11 mouse cellular contexts compared by ENCODE assay signal in genomic region chr13:78162149-78162548, GRCm38 (mm10). TPM values are rescaled to one million over a fixed set of nuclear protein-coding genes. Genes with fewer than 3 reads are reported as not detected.
DNase-seq lines count a peak whose midpoint lies in the region; ATAC-seq and TF ChIP-seq lines count a peak whose summit lies in the region.
"Had no signal": no experiment of that assay in that cellular context is flagged by ENCODE, and none has a peak within 500 bp of the region (broad histone marks: within the 10 kb centered on the region; RNA-seq: fewer than 3 reads in every experiment).

No protein-coding gene starts in this region.

- DNase-seq in MEL (ENCODE audit: low read depth, low spot score): peak; percentile 18
- no peak for DNase-seq in gastrocnemius, postnatal 25 days
- DNase-seq in frontal cortex, postnatal 25 days (ENCODE audit: low spot score in 2 of 2): no peak
- no peak for DNase-seq in left cerebral cortex, adult 11 months (ENCODE audit: low spot score)
- DNase-seq: kidney, adult 8-10 months; lung, embryonic 14.5 days had no signal

- H3K27ac ChIP-seq in MEL (ENCODE audit: control insufficient read depth, low read depth, low read length): no peak overlapping the region
- no peak overlapping the region for H3K27ac ChIP-seq in hindbrain, embryonic 12.5 days
- peak overlapping the region; percentile 16; the same call in 1 of the 2 replicates for H3K27ac ChIP-seq in midbrain, embryonic 15.5 days
- H3K27ac ChIP-seq: embryonic facial prominence, embryonic 15.5 days had no signal

- no peak overlapping the region for H3K9ac ChIP-seq in MEL (ENCODE audit: control insufficient read depth, low read depth, low read length, poor library complexity, severe bottlenecking)
- no peak overlapping the region for H3K9ac ChIP-seq in hindbrain, embryonic 12.5 days
- H3K9ac ChIP-seq in midbrain, embryonic 15.5 days: no peak overlapping the region
- H3K9ac ChIP-seq: lung, embryonic 14.5 days had no signal

- no peak for TF ChIP-seq CTCF in MEL (IDR thresholded peaks at IDR 0.05 in 2 of 3, conservative IDR thresholded peaks at IDR 0.05 in 1 of 3; ENCODE audit: control insufficient read depth in 1 of 3, insufficient read depth in 1 of 3, low read depth in 2 of 3, low read length in 3 of 3, poor library complexity in 1 of 3, severe bottlenecking in 1 of 3)

- H3K4me2 ChIP-seq in hindbrain, embryonic 12.5 days (replicated peaks): no peak overlapping the region
- peak overlapping the region; percentile 5; the same call in 1 of the 2 replicates for H3K4me2 ChIP-seq in midbrain, embryonic 15.5 days

- H3K36me3 ChIP-seq in MEL (ENCODE audit: control insufficient read depth in 1 of 2, insufficient read depth in 2 of 2, low read length in 2 of 2): no peaks in the 10 kb centered on the region
- H3K36me3 ChIP-seq in hindbrain, embryonic 12.5 days: no peaks in the 10 kb centered on the region
- H3K36me3 ChIP-seq in midbrain, embryonic 15.5 days (replicated peaks): no peaks in the 10 kb centered on the region
- H3K36me3 ChIP-seq: embryonic facial prominence, embryonic 15.5 days had no signal

- WGBS in hindbrain, embryonic 12.5 days: 22% methylated on average over 2 of the region's 2 CpGs
- WGBS in midbrain, embryonic 15.5 days: 31% methylated on average over 2 of the region's 2 CpGs

- no peak overlapping the region for H3K4me3 ChIP-seq in MEL (ENCODE audit: control insufficient read depth in 1 of 2, insufficient read depth in 1 of 2, low read depth in 2 of 2, low read length in 2 of 2)
- no peak overlapping the region for H3K4me3 ChIP-seq in hindbrain, embryonic 12.5 days
- H3K4me3 ChIP-seq in midbrain, embryonic 15.5 days: no peak overlapping the region

- no peak for TF ChIP-seq EP300 in MEL (IDR thresholded peaks at IDR 0.05; ENCODE audit: low read depth in 1 of 2, low read length in 2 of 2)

- ATAC-seq in common myeloid progenitor, adult 5-6 weeks (replicated peaks; ENCODE audit: low read depth, poor library complexity, severe bottlenecking): peak; percentile 24; the same call in 1 of the 2 replicates
- peak; percentile 71 for ATAC-seq in hindbrain, embryonic 12.5 days (ENCODE audit: low FRiP score)
- peak; percentile 86 for ATAC-seq in midbrain, embryonic 15.5 days (replicated peaks)
- no peak for ATAC-seq in erythroblast, adult 5-6 weeks (replicated peaks; ENCODE audit: low FRiP score, poor library complexity, severe bottlenecking)

- no peaks in the 10 kb centered on the region for H3K9me3 ChIP-seq in MEL (replicated peaks; ENCODE audit: insufficient read depth, low read length)
- no peaks in the 10 kb centered on the region for H3K9me3 ChIP-seq in hindbrain, embryonic 12.5 days (replicated peaks)
- no peaks in the 10 kb centered on the region for H3K9me3 ChIP-seq in midbrain, embryonic 15.5 days
- H3K9me3 ChIP-seq: embryonic facial prominence, embryonic 15.5 days had no signal

- no peaks in the 10 kb centered on the region; the same call in 1 of the 2 replicates for H3K79me2 ChIP-seq in MEL (ENCODE audit: control insufficient read depth, insufficient read depth, low read length, poor library complexity)

- H3K4me1 ChIP-seq in MEL (ENCODE audit: control insufficient read depth in 1 of 2, insufficient read depth in 2 of 2, low read length in 2 of 2): no peaks in the 10 kb centered on the region
- peaks cover 10% of the 10 kb centered on the region for H3K4me1 ChIP-seq in hindbrain, embryonic 12.5 days
- peaks cover 12% of the 10 kb centered on the region for H3K4me1 ChIP-seq in midbrain, embryonic 15.5 days

- no peak for TF ChIP-seq POLR2A in MEL (IDR thresholded peaks at IDR 0.05; ENCODE audit: control insufficient read depth in 1 of 2, insufficient read depth in 1 of 2, low read depth in 1 of 2, low read length in 2 of 2, poor library complexity in 1 of 2)

- no peak for TF ChIP-seq RAD21 in MEL (IDR thresholded peaks at IDR 0.05; ENCODE audit: low read depth, low read length)

- no peaks in the 10 kb centered on the region for H3K27me3 ChIP-seq in MEL (ENCODE audit: control insufficient read depth in 1 of 2, insufficient read depth in 2 of 2, low read length in 2 of 2)
- peaks cover 10% of the 10 kb centered on the region; the same call in 1 of the 2 replicates for H3K27me3 ChIP-seq in hindbrain, embryonic 12.5 days
- H3K27me3 ChIP-seq in midbrain, embryonic 15.5 days (replicated peaks): peaks cover 20% of the 10 kb centered on the region

TF ChIP-seq in MEL, 35 proteins besides CTCF, POLR2A, EP300 and RAD21:
- TF ChIP-seq SMC3 (IDR thresholded peaks at IDR 0.05; ENCODE audit: low read depth, low read length) (no peak), JUND (IDR thresholded peaks at IDR 0.05; ENCODE audit: low read depth, low read length) (no peak), RCOR1 (IDR thresholded peaks at IDR 0.05; ENCODE audit: low read depth, low read length) (no peak), CHD1 (IDR thresholded peaks at IDR 0.05; ENCODE audit: low read depth, low read length) (no peak), ZC3H11A (IDR thresholded peaks at IDR 0.05; ENCODE audit: low read depth, low read length) (no peak), ZKSCAN1 (IDR thresholded peaks at IDR 0.05; ENCODE audit: low read depth, low read length) (no peak)

RNA-seq across cellular contexts. Expression of gene Nr2f1, which starts 37.4 kb away (rescaled TPM):
- total RNA-seq in MEL (2012; rRNA removed): 9.9 and 11.3 TPM in 2 replicates
- 10 to 100 TPM in 1 of 2 experiments, not detected in 1; 27.1 TPM for polyA plus RNA-seq in MEL (2012; ENCODE audit: insufficient read depth in 1 of 2, insufficient read length in 2 of 2, low read depth in 1 of 2, low replicate concordance in 2 of 2, missing spikeins in 1 of 2)
- total RNA-seq in common myeloid progenitor, adult 5-6 weeks (2017): not detected in 2 replicates
- 64.7 and 88.3 TPM in 2 replicates for polyA plus RNA-seq in hindbrain, embryonic 12.5 days (2016; fragmentation: Nextera tagmentation; extraction: Ambion mirVana)
- 58.4 and 61.2 TPM in 2 replicates for polyA plus RNA-seq in midbrain, embryonic 15.5 days (2015; fragmentation: Nextera tagmentation; extraction: Ambion mirVana)
- under 1 TPM; 0.80 to 0.95 TPM for total RNA-seq in gastrocnemius, postnatal 25 days (2021)
- total RNA-seq in erythroblast, adult 5-6 weeks (2015; ENCODE audit: low replicate concordance): not detected in 2 replicates
- not detected in 2 replicates for total RNA-seq in erythroblast, adult 5-6 weeks (2017; ENCODE audit: low replicate concordance)
